Mouse (Mus musculus) MEL (cell line): Measurements from ENCODE around the gene Oscp1. TPM values are rescaled to one million over a fixed set of nuclear protein-coding genes. Genes with fewer than 3 reads are reported as not detected.

ENCODE experiments used
- DNase-seq: peaks from one replicate; pipeline ENCODE4 v3.0.0; 2011; ENCODE audit warnings: low read depth, low spot score
- H3K27ac ChIP-seq: 2 replicates; pipeline ENCODE4 v1.5.1; 2012; ENCODE audit warnings: low read depth, mild to moderate bottlenecking, control low read depth, low read length, moderate library complexity; ENCODE audit not compliant: control insufficient read depth
- H3K27me3 ChIP-seq, 2 experiments: fragments of 150-350 bp in 1 of 2; sonication (generic) in 1 of 2; 2 replicates each; pipeline ENCODE4 v1.6.1; 2012; ENCODE audit warnings: low read length in 2 of 2, mild to moderate bottlenecking in 2 of 2, improper control_type of control experiment in 1 of 2, moderate library complexity in 1 of 2; ENCODE audit not compliant: insufficient read depth in 2 of 2, control insufficient read depth in 1 of 2
- H3K36me3 ChIP-seq, 2 experiments: 2 replicates each; pipeline ENCODE4 v1.6.1; 2012 to 2014; ENCODE audit warnings: low read length in 2 of 2, improper control_type of control experiment in 1 of 2, inconsistent platforms in 1 of 2, mild to moderate bottlenecking in 1 of 2; ENCODE audit not compliant: insufficient read depth in 2 of 2, control insufficient read depth in 1 of 2
- H3K4me1 ChIP-seq, 2 experiments: fragments of 150-350 bp in 1 of 2; sonication (generic) in 1 of 2; 2 replicates each; pipeline ENCODE4 v1.6.1; 2012; ENCODE audit warnings: low read length in 2 of 2, improper control_type of control experiment in 1 of 2, mild to moderate bottlenecking in 1 of 2; ENCODE audit not compliant: insufficient read depth in 2 of 2, control insufficient read depth in 1 of 2
- H3K4me3 ChIP-seq, 2 experiments: fragments of 150-350 bp in 1 of 2; sonication (generic) in 1 of 2; 2 replicates each; pipeline ENCODE4 v1.5.1; 2012; ENCODE audit warnings: low read depth in 2 of 2, low read length in 2 of 2, mild to moderate bottlenecking in 2 of 2, moderate library complexity in 2 of 2, control low read depth in 1 of 2, improper control_type of control experiment in 1 of 2; ENCODE audit not compliant: control insufficient read depth in 1 of 2, insufficient read depth in 1 of 2
- H3K79me2 ChIP-seq: 2 replicates; pipeline ENCODE4 v1.6.1; 2012; ENCODE audit warnings: mild to moderate bottlenecking, low read length, moderate library complexity; ENCODE audit not compliant: control insufficient read depth, poor library complexity, insufficient read depth
- H3K9ac ChIP-seq: 2 replicates; pipeline ENCODE4 v1.6.1; 2012; ENCODE audit warnings: low read depth, mild to moderate bottlenecking, control low read depth, low read length, moderate library complexity; ENCODE audit not compliant: control insufficient read depth, poor library complexity, severe bottlenecking
- H3K9me3 ChIP-seq: fragments of 150-350 bp; sonication (generic); replicated peaks from 2 replicates; pipeline ENCODE4 v1.6.1; 2012; ENCODE audit warnings: mild to moderate bottlenecking, low read length, improper control_type of control experiment, moderate library complexity; ENCODE audit not compliant: insufficient read depth
- BHLHE40 ChIP-seq: IDR thresholded peaks from 2 replicates; pipeline ENCODE4 v1.6.1; 2012; ENCODE audit warnings: low read depth, mild to moderate bottlenecking, inconsistent platforms, low read length, improper control_type of control experiment, borderline replicate concordance
- CHD1 ChIP-seq: IDR thresholded peaks from 2 replicates; pipeline ENCODE4 v1.6.1; 2012; ENCODE audit warnings: low read depth, mild to moderate bottlenecking, inconsistent platforms, low read length, improper control_type of control experiment
- CHD2 ChIP-seq: IDR thresholded peaks from 2 replicates; pipeline ENCODE4 v1.6.1; 2011; ENCODE audit warnings: low read length, improper control_type of control experiment
- CTCF ChIP-seq, 3 experiments: IDR thresholded peaks in 2 of 3; conservative IDR thresholded peaks in 1 of 3; 2 replicates each; pipeline ENCODE4 v1.5.1; 2011 to 2012; ENCODE audit warnings: low read length in 3 of 3, low read depth in 2 of 3, mild to moderate bottlenecking in 2 of 3, improper control_type of control experiment in 1 of 3, inconsistent platforms in 1 of 3, mixed read lengths in 1 of 3, moderate library complexity in 1 of 3; ENCODE audit not compliant: control insufficient read depth in 1 of 3, insufficient read depth in 1 of 3, poor library complexity in 1 of 3, severe bottlenecking in 1 of 3
- ELF1 ChIP-seq: IDR thresholded peaks from 2 replicates; pipeline ENCODE4 v1.6.1; 2014; ENCODE audit warnings: low read depth, mild to moderate bottlenecking, inconsistent platforms, low read length, improper control_type of control experiment, moderate library complexity
- EP300 ChIP-seq, 2 experiments: IDR thresholded peaks; 2 replicates each; pipeline ENCODE4 v1.6.1; 2011; ENCODE audit warnings: improper control_type of control experiment in 2 of 2, low read length in 2 of 2, low read depth in 1 of 2, mild to moderate bottlenecking in 1 of 2
- ETS1 ChIP-seq: IDR thresholded peaks from 2 replicates; pipeline ENCODE4 v1.6.1; 2012; ENCODE audit warnings: low read depth, mild to moderate bottlenecking, inconsistent platforms, low read length, improper control_type of control experiment, moderate library complexity
- HCFC1 ChIP-seq: IDR thresholded peaks from 2 replicates; pipeline ENCODE4 v1.6.1; 2012; ENCODE audit warnings: low read depth, mild to moderate bottlenecking, inconsistent platforms, low read length, improper control_type of control experiment, moderate library complexity
- JUND ChIP-seq: IDR thresholded peaks from 2 replicates; pipeline ENCODE4 v1.6.1; 2011; ENCODE audit warnings: low read depth, mild to moderate bottlenecking, improper control_type of control experiment, low read length
- MAFK ChIP-seq: IDR thresholded peaks from 2 replicates; pipeline ENCODE4 v1.6.1; 2011; ENCODE audit warnings: low read depth, mild to moderate bottlenecking, low read length, improper control_type of control experiment, borderline replicate concordance
- MAZ ChIP-seq: IDR thresholded peaks from 2 replicates; pipeline ENCODE4 v1.6.1; 2012; ENCODE audit warnings: low read depth, mild to moderate bottlenecking, inconsistent platforms, low read length, improper control_type of control experiment
- MEF2A ChIP-seq: IDR thresholded peaks from 2 replicates; pipeline ENCODE4 v1.6.1; 2014; ENCODE audit warnings: low read depth, mild to moderate bottlenecking, inconsistent platforms, low read length, improper control_type of control experiment; ENCODE audit not compliant: poor library complexity, insufficient replicate concordance, severe bottlenecking; ENCODE audit errors: extremely low read depth
- MXI1 ChIP-seq: IDR thresholded peaks from 2 replicates; pipeline ENCODE4 v1.6.1; 2011; ENCODE audit warnings: mild to moderate bottlenecking, low read depth, low read length, improper control_type of control experiment
- NELFE ChIP-seq: IDR thresholded peaks from 2 replicates; pipeline ENCODE4 v1.6.1; 2011; ENCODE audit warnings: low read depth, low read length, improper control_type of control experiment
- NRF1 ChIP-seq: IDR thresholded peaks from 2 replicates; pipeline ENCODE4 v1.6.1; 2014; ENCODE audit warnings: low read depth, mild to moderate bottlenecking, inconsistent platforms, low read length, improper control_type of control experiment, moderate library complexity; ENCODE audit not compliant: poor library complexity, insufficient read depth, severe bottlenecking
- POLR2AphosphoS2 ChIP-seq: IDR thresholded peaks from 2 replicates; pipeline ENCODE4 v1.6.1; 2011; ENCODE audit warnings: low read length, improper control_type of control experiment
- RAD21 ChIP-seq: IDR thresholded peaks from 2 replicates; pipeline ENCODE4 v1.6.1; 2011; ENCODE audit warnings: mild to moderate bottlenecking, low read depth, low read length, improper control_type of control experiment
- TBP ChIP-seq: IDR thresholded peaks from 2 replicates; pipeline ENCODE4 v1.8.0; 2011; ENCODE audit warnings: low read depth, low read length, improper control_type of control experiment
- TCF12 ChIP-seq: IDR thresholded peaks from 2 replicates; pipeline ENCODE4 v1.6.1; 2014; ENCODE audit warnings: low read depth, mild to moderate bottlenecking, inconsistent platforms, low read length, improper control_type of control experiment, moderate library complexity
- USF1 ChIP-seq: IDR thresholded peaks from 2 replicates; pipeline ENCODE4 v1.6.1; 2014; ENCODE audit warnings: low read depth, mild to moderate bottlenecking, inconsistent platforms, low read length, improper control_type of control experiment, moderate library complexity
- ZKSCAN1 ChIP-seq: IDR thresholded peaks from 2 replicates; pipeline ENCODE4 v1.6.1; 2012; ENCODE audit warnings: low read depth, mild to moderate bottlenecking, inconsistent platforms, low read length, improper control_type of control experiment, moderate library complexity
- ZMIZ1 ChIP-seq: IDR thresholded peaks from 2 replicates; pipeline ENCODE4 v1.6.1; 2012; ENCODE audit warnings: low read depth, mild to moderate bottlenecking, inconsistent platforms, low read length, improper control_type of control experiment, moderate library complexity
- ZNF384 ChIP-seq: IDR thresholded peaks from 2 replicates; pipeline ENCODE4 v1.6.1; 2012; ENCODE audit warnings: low read depth, mild to moderate bottlenecking, inconsistent platforms, low read length, improper control_type of control experiment
- polyA plus RNA-seq, 2 experiments: library from polyadenylated mRNA; stranded (reverse) in 1 of 2; unstranded in 1 of 2; fragments of >175 nt in 1 of 2; fragments of >200 nt in 1 of 2; gene quantifications; 2 replicates each; pipeline versions ENCODE4 v1.2.1 to v1.2.4; 2012; ENCODE audit warnings: low replicate concordance in 2 of 2, low read depth in 1 of 2; ENCODE audit not compliant: insufficient read length in 2 of 2, insufficient read depth in 1 of 2, missing spikeins in 1 of 2
- total RNA-seq: library from RNA; depleted of rRNA; stranded (reverse); fragments of 300-350 nt; gene quantifications from 2 replicates; pipeline ENCODE4 v1.2.3, GENCODE M21; 2012

Oscp1 gene
- total and polyA plus RNA-seq, 3 experiments, result 5.7 to 7.6 TPM; not detected in 1

DNA sequence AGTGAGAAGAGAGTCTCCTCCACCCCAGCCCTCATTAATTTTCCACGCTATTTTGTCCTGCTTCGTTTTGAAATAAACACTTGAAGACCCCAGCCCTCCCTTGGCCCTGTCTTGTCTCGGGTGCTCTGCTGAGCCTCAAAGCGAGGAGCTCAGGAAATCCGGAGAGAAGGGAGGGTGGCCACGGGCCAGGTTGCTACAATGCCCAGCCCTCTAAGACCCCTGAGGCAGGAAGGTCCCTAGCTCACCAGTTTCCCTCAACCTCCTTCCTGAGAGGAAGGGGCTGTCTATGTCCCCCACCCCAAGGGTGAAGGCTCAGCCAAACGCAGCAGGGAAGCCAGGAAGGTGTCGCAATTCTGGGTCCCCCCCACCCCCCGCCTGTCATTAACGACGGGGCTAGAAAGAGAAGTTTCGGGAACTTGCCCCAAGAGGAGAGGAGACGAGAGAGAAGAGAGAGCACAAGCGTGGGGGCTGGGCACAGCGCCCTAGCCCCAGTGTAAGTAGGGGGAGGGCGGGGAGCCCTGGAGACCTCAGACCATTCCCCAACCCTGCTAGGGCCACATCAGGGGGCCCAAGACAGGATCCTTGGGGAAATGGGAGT lies 34.0 kb upstream of the Oscp1 start, which contains the start of gene Csf3r:
TSS of gene Csf3r (plus strand) at position 248 of the 598 bp plus-strand sequence.
- Histone ChIP-seq H3K27ac (no peak within 1 kb of the TSS), H3K4me1 (peaks cover 12 to 38% of the 10 kb centered on the region in 2 experiments), H3K4me3 (no peak within 1 kb of the TSS)
- no peak for TF ChIP-seq CHD2
- TF ChIP-seq ZNF384, result no peak
- no peak for TF ChIP-seq EP300 (IDR thresholded peaks at IDR 0.05; ENCODE audit: low read depth in 1 of 2, low read length in 2 of 2)
- no peak for TF ChIP-seq RAD21
- no peak for TF ChIP-seq BHLHE40
- TF ChIP-seq MAFK, result no peak
- no peak for TF ChIP-seq ELF1
- TF ChIP-seq NRF1, result no peak
- no peak for TF ChIP-seq ETS1
- TF ChIP-seq POLR2AphosphoS2, result no peak
- no peak for TF ChIP-seq MAZ
- TF ChIP-seq HCFC1, result no peak
- TF ChIP-seq, all 39 proteins: peak for 0
- H3K79me2 ChIP-seq, result no peaks in the 10 kb centered on the region
- H3K36me3 ChIP-seq, result peaks cover 0 to 20% of the 10 kb centered on the region in 2 experiments; a peak in 2 of 4 replicates
- H3K9ac ChIP-seq, result no peak within 1 kb of the TSS
- no peaks in the 10 kb centered on the region for H3K9me3 ChIP-seq
- H3K27me3 ChIP-seq, result no peaks in the 10 kb centered on the region
- no peak for DNase-seq

DNA sequence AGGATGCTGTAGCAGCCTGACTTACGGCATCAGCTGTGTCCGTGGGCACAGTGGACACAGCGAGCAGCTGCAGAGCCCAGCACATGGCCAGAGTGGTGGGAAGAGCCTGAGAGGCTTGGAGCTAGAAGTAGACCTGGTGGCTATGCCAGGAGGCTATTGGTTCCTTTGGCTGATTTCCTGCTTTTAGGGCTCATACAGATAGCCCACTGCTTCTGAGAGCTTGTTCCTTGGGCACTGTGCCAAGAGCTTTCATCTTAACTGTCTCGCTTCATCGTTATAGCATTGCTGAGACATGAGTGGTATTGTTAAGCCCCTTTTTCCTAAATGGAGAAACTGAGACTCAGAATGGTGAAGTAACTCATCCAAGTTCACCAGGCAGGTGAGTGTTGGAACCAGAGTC lies 32.6 kb upstream of the Oscp1 start:
- peak; percentile 75 for DNase-seq
- no peak overlapping the region for H3K27ac ChIP-seq
- H3K4me1 ChIP-seq, result peaks cover 12 to 38% of the 10 kb centered on the region in 2 experiments
- no peaks in the 10 kb centered on the region for H3K79me2 ChIP-seq
- no peaks in the 10 kb centered on the region for H3K9me3 ChIP-seq
- TF ChIP-seq TCF12 (no peak), CTCF (IDR thresholded peaks at IDR 0.05 in 2 of 3, conservative IDR thresholded peaks at IDR 0.05 in 1 of 3; ENCODE audit: control insufficient read depth in 1 of 3, insufficient read depth in 1 of 3, low read depth in 2 of 3, low read length in 3 of 3, poor library complexity in 1 of 3, severe bottlenecking in 1 of 3) (no peak), MEF2A (no peak), JUND (no peak), TBP (no peak), ZNF384 (no peak), NELFE (no peak), MXI1 (no peak), ZMIZ1 (no peak), ZKSCAN1 (no peak), USF1 (no peak), POLR2AphosphoS2 (no peak), BHLHE40 (no peak), CHD1 (no peak), HCFC1 (no peak)
- H3K4me3 ChIP-seq, result no peak overlapping the region
- peaks cover 0 to 20% of the 10 kb centered on the region in 2 experiments; a peak in 2 of 4 replicates for H3K36me3 ChIP-seq
- no peaks in the 10 kb centered on the region for H3K27me3 ChIP-seq
- H3K9ac ChIP-seq, result no peak overlapping the region
